Mouse (Mus musculus) spleen, postnatal 10 days (tissue): ENCODE measurements around the gene Ecsit.

Experiments
- DNase-seq, 2 experiments: peaks; one replicate each; pipeline ENCODE4 v3.0.0; 2021 to 2022; ENCODE audit warnings: low spot score in 2 of 2

The Ecsit gene

GRCm38 (mm10) chr9:22051161-22051957 is 33.9 kb downstream of the Ecsit start:
- no peak for DNase-seq

- DNase-seq, result peak; percentile 47 to 70
Observed at GRCm38 (mm10) chr9:22050351-22050889, 34.8 kb downstream of the Ecsit start.

- no peak for DNase-seq
Observed at GRCm38 (mm10) chr9:22049721-22050270, 35.4 kb downstream of the Ecsit start.

- no peak for DNase-seq
Observed at GRCm38 (mm10) chr9:22049315-22049714, 35.9 kb downstream of the Ecsit start.

- DNase-seq, result no peak
Observed at GRCm38 (mm10) chr9:22047329-22047728, 37.9 kb downstream of the Ecsit start.

- no peak for DNase-seq
Observed at GRCm38 (mm10) chr9:22041832-22042231, 43.4 kb downstream of the Ecsit start.

GRCm38 (mm10) chr9:22037826-22038225 is 47.4 kb downstream of the Ecsit start:
- no peak for DNase-seq

- no peak for DNase-seq
Observed at GRCm38 (mm10) chr9:22035300-22036044, 49.8 kb downstream of the Ecsit start.

- DNase-seq, result no peak
Observed at GRCm38 (mm10) chr9:22030386-22030785, 54.9 kb downstream of the Ecsit start.

GRCm38 (mm10) chr9:22028467-22028866 is 56.8 kb downstream of the Ecsit start:
- DNase-seq, result no peak

GRCm38 (mm10) chr9:22024592-22024991 is 60.6 kb downstream of the Ecsit start:
- DNase-seq, result no peak
